Mouse (Mus musculus): Measurements from ENCODE around the gene Erc2. TPM values are rescaled to one million over a fixed set of nuclear protein-coding genes. Genes with fewer than 3 reads are reported as not detected.

Gene Erc2
- polyA plus RNA-seq, 1 experiment from 2014 or later: 33.9 TPM

GRCm38 (mm10) chr14:28505051-28505585, 882.9 kb downstream of the Erc2 start:
- H3K9ac ChIP-seq (ENCODE audit: low read depth, low read length): peak overlapping the region; percentile 85
- H3K9me3 ChIP-seq (ENCODE audit: control insufficient read depth, low read length): no peaks in the 10 kb centered on the region
- H3K36me3 ChIP-seq (ENCODE audit: control insufficient read depth, insufficient read depth, low read length): no peaks in the 10 kb centered on the region
- DNase-seq (ENCODE audit: low spot score) (peak; percentile 81), ATAC-seq (ENCODE audit: low FRiP score) (peak; percentile 53)
- peak overlapping the region; percentile 87 for H3K4me2 ChIP-seq (replicated peaks; ENCODE audit: low read depth, low read length)
- 0% methylated on average over 22 of the region's 22 CpGs for WGBS
- peaks cover 9% of the 10 kb centered on the region for H3K4me1 ChIP-seq (replicated peaks; ENCODE audit: control insufficient read depth, insufficient read depth, low read length)
- peak overlapping the region; percentile 89 for H3K27ac ChIP-seq (ENCODE audit: low read depth, low read length)
- peak overlapping the region; percentile 78 for H3K4me3 ChIP-seq (ENCODE audit: low read depth, low read length)
- peaks cover 8% of the 10 kb centered on the region for H3K27me3 ChIP-seq (ENCODE audit: control insufficient read depth, insufficient read depth, low read length)

- Histone ChIP-seq H3K9me3 (ENCODE audit: control insufficient read depth, low read length) (no peaks in the 10 kb centered on the region), H3K4me2 (replicated peaks; ENCODE audit: low read depth, low read length) (peak overlapping the region; percentile 87), H3K27me3 (ENCODE audit: control insufficient read depth, insufficient read depth, low read length) (peaks cover 8% of the 10 kb centered on the region), H3K9ac (ENCODE audit: low read depth, low read length) (peak overlapping the region; percentile 85), H3K27ac (ENCODE audit: low read depth, low read length) (peak overlapping the region; percentile 89), H3K4me3 (ENCODE audit: low read depth, low read length) (peak overlapping the region; percentile 78), H3K4me1 (replicated peaks; ENCODE audit: control insufficient read depth, insufficient read depth, low read length) (peaks cover 12% of the 10 kb centered on the region), H3K36me3 (ENCODE audit: control insufficient read depth, insufficient read depth, low read length) (no peaks in the 10 kb centered on the region)
- WGBS: 0% methylated on average over 61 of the region's 62 CpGs
- ATAC-seq (ENCODE audit: low FRiP score) (peak; percentile 28), DNase-seq (ENCODE audit: low spot score) (peak; percentile 75)
Measured at GRCm38 (mm10) chr14:28505586-28506375, 883.6 kb downstream of the Erc2 start.

GRCm38 (mm10) chr14:28506376-28506831, 884.2 kb downstream of the Erc2 start:
- H3K27me3 ChIP-seq (ENCODE audit: control insufficient read depth, insufficient read depth, low read length): peaks cover 8% of the 10 kb centered on the region
- H3K4me3 ChIP-seq (ENCODE audit: low read depth, low read length): peak overlapping the region; percentile 78
- peak overlapping the region; percentile 87 for H3K4me2 ChIP-seq (replicated peaks; ENCODE audit: low read depth, low read length)
- H3K9me3 ChIP-seq (ENCODE audit: control insufficient read depth, low read length): no peaks in the 10 kb centered on the region
- ATAC-seq (ENCODE audit: low FRiP score): no peak
- H3K4me1 ChIP-seq (replicated peaks; ENCODE audit: control insufficient read depth, insufficient read depth, low read length): peaks cover 12% of the 10 kb centered on the region
- H3K9ac ChIP-seq (ENCODE audit: low read depth, low read length): peak overlapping the region; percentile 85
- no peaks in the 10 kb centered on the region for H3K36me3 ChIP-seq (ENCODE audit: control insufficient read depth, insufficient read depth, low read length)
- WGBS: 0% methylated on average over 29 of the region's 29 CpGs
- peak; percentile 71 for DNase-seq (ENCODE audit: low spot score)
- H3K27ac ChIP-seq (ENCODE audit: low read depth, low read length): peak overlapping the region; percentile 89

DNA sequence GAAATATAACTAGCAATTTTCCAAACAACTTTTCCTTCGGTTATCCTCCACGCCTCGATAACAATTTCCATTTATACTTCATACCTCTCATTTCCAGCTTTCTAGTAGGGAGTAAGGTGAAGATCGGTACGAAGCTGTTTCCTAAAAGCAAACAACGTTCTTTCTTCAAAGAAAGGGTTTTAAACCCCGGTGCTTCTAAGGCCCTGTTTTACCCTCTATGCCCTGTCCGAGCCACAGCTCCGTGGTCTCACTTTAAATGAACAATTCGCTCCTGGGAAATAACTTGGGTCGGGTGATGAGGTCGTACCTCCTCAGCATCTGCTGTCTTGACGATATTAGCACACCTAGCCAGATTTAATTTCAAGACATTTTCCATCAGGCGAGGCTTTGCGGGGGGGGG, 884.8 kb downstream of the Erc2 start:
- DNase-seq (ENCODE audit: low spot score) (no peak), ATAC-seq (ENCODE audit: low FRiP score) (no peak)
- Histone ChIP-seq H3K4me2 (replicated peaks; ENCODE audit: low read depth, low read length) (peak overlapping the region; percentile 87), H3K9ac (ENCODE audit: low read depth, low read length) (peak overlapping the region; percentile 85), H3K4me3 (ENCODE audit: low read depth, low read length) (peak overlapping the region; percentile 78), H3K36me3 (ENCODE audit: control insufficient read depth, insufficient read depth, low read length) (no peaks in the 10 kb centered on the region), H3K27ac (ENCODE audit: low read depth, low read length) (no peak overlapping the region), H3K9me3 (ENCODE audit: control insufficient read depth, low read length) (no peaks in the 10 kb centered on the region), H3K27me3 (ENCODE audit: control insufficient read depth, insufficient read depth, low read length) (peaks cover 8% of the 10 kb centered on the region), H3K4me1 (replicated peaks; ENCODE audit: control insufficient read depth, insufficient read depth, low read length) (peaks cover 12% of the 10 kb centered on the region)
- 0% methylated on average over 14 of the region's 15 CpGs for WGBS

- Histone ChIP-seq H3K36me3 (ENCODE audit: control insufficient read depth, insufficient read depth, low read length) (no peaks in the 10 kb centered on the region), H3K4me3 (ENCODE audit: low read depth, low read length) (peak overlapping the region; percentile 78), H3K27ac (ENCODE audit: low read depth, low read length) (no peak overlapping the region), H3K27me3 (ENCODE audit: control insufficient read depth, insufficient read depth, low read length) (peaks cover 8% of the 10 kb centered on the region), H3K9me3 (ENCODE audit: control insufficient read depth, low read length) (no peaks in the 10 kb centered on the region), H3K4me2 (replicated peaks; ENCODE audit: low read depth, low read length) (peak overlapping the region; percentile 87), H3K4me1 (replicated peaks; ENCODE audit: control insufficient read depth, insufficient read depth, low read length) (peaks cover 12% of the 10 kb centered on the region), H3K9ac (ENCODE audit: low read depth, low read length) (peak overlapping the region; percentile 85)
- no peak for ATAC-seq (ENCODE audit: low FRiP score)
- peak; percentile 91 for DNase-seq (ENCODE audit: low spot score)
- 1% methylated on average over 18 of the region's 18 CpGs for WGBS
Measured at GRCm38 (mm10) chr14:28507471-28507870, 885.2 kb downstream of the Erc2 start.

GRCm38 (mm10) chr14:28508288-28509258, 886.3 kb downstream of the Erc2 start:
- peaks cover 4% of the 10 kb centered on the region for H3K27me3 ChIP-seq (ENCODE audit: control insufficient read depth, insufficient read depth, low read length)
- whole genome bisulfite sequencing: 9% methylated on average over 27 of the region's 27 CpGs
- peak overlapping the region; percentile 87 for H3K4me2 ChIP-seq (replicated peaks; ENCODE audit: low read depth, low read length)
- no peak for ATAC-seq (ENCODE audit: low FRiP score)
- peaks cover 12% of the 10 kb centered on the region for H3K4me1 ChIP-seq (replicated peaks; ENCODE audit: control insufficient read depth, insufficient read depth, low read length)
- H3K9ac ChIP-seq (ENCODE audit: low read depth, low read length): peak overlapping the region; percentile 69
- peak overlapping the region; percentile 78 for H3K4me3 ChIP-seq (ENCODE audit: low read depth, low read length)
- no peaks in the 10 kb centered on the region for H3K9me3 ChIP-seq (ENCODE audit: control insufficient read depth, low read length)
- DNase-seq (ENCODE audit: low spot score): peak; percentile 58
- H3K36me3 ChIP-seq (ENCODE audit: control insufficient read depth, insufficient read depth, low read length): no peaks in the 10 kb centered on the region
- H3K27ac ChIP-seq (ENCODE audit: low read depth, low read length): peak overlapping the region; percentile 88

- H3K27ac ChIP-seq (ENCODE audit: low read depth, low read length): peak overlapping the region; percentile 88
- peak; percentile 80 for DNase-seq (ENCODE audit: low spot score)
- H3K4me1 ChIP-seq (replicated peaks; ENCODE audit: control insufficient read depth, insufficient read depth, low read length): peaks cover 10% of the 10 kb centered on the region
- H3K36me3 ChIP-seq (ENCODE audit: control insufficient read depth, insufficient read depth, low read length): no peaks in the 10 kb centered on the region
- H3K9ac ChIP-seq (ENCODE audit: low read depth, low read length): peak overlapping the region; percentile 69
- peak overlapping the region; percentile 87 for H3K4me2 ChIP-seq (replicated peaks; ENCODE audit: low read depth, low read length)
- peak; percentile 21; the same call in 1 of the 2 replicates for ATAC-seq (ENCODE audit: low FRiP score)
- H3K9me3 ChIP-seq (ENCODE audit: control insufficient read depth, low read length): no peaks in the 10 kb centered on the region
- H3K27me3 ChIP-seq (ENCODE audit: control insufficient read depth, insufficient read depth, low read length): peaks cover 4% of the 10 kb centered on the region
- under 1% methylated on average over 47 of the region's 47 CpGs for WGBS
- peak overlapping the region; percentile 78 for H3K4me3 ChIP-seq (ENCODE audit: low read depth, low read length)
Measured at GRCm38 (mm10) chr14:28509441-28510340, 887.5 kb downstream of the Erc2 start.

All from hindbrain, embryonic 11.5 days (tissue).